ENCODE assay signal across 16 mouse cellular contexts in the genomic region with DNA sequence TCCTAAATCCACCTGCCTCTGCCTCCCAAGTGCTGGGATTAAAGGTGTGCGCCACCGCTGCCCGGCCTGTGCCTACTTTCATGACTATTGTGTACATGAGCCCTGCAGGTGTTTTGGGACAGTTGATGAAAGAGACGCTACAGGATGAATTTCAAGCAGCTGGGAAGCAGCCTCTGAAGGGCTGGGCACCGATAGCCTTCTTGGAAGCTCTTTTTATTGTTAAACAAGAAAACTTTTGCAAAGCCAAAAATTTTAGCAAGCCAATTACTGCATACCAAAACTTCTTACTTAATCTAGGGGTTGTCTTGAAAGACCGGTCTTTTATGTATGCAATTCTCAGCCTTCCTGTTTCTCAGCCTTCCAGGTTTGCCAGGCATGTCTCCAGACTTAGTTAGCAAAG.
"Had no signal": no experiment of that assay in that cellular context is flagged by ENCODE, and none has a peak within 500 bp of the region (broad histone marks: within the 10 kb centered on the region; RNA-seq: fewer than 3 reads in every experiment).

No protein-coding gene starts in this region.

- H3K27ac ChIP-seq: lung, embryonic 15.5 days; macrophage; midbrain, embryonic 12.5 days; neural tube, embryonic 12.5 days had no signal

- H3K27me3 ChIP-seq: lung, embryonic 15.5 days; megakaryocyte, embryonic 14.5 days; midbrain, embryonic 12.5 days; neural tube, embryonic 12.5 days had no signal

- H3K9me3 ChIP-seq: lung, embryonic 15.5 days; megakaryocyte, embryonic 14.5 days; midbrain, embryonic 12.5 days; neural tube, embryonic 12.5 days had no signal

- H3K9ac ChIP-seq: liver, postnatal 0 days; lung, embryonic 15.5 days; midbrain, embryonic 12.5 days; neural tube, embryonic 12.5 days had no signal

- ATAC-seq: liver, postnatal 0 days; lung, postnatal 0 days had no signal

- DNase-seq: liver, postnatal 0 days; lung, adult 2 months; lung, postnatal 14 days; lung, postnatal 36 days; midbrain, embryonic 14.5 days; right cerebral cortex, postnatal 14 days; spleen, adult 18-20 months; thymus, adult 18-20 months; thymus, postnatal 14 days; thymus, postnatal 36 days had no signal

- H3K4me3 ChIP-seq: lung, embryonic 15.5 days; megakaryocyte, embryonic 14.5 days; midbrain, embryonic 12.5 days; neural tube, embryonic 12.5 days had no signal

- H3K4me1 ChIP-seq: lung, embryonic 15.5 days; midbrain, embryonic 12.5 days; neural tube, embryonic 12.5 days had no signal

- H3K4me2 ChIP-seq: lung, embryonic 15.5 days; midbrain, embryonic 12.5 days; neural tube, embryonic 12.5 days had no signal
